Mouse (Mus musculus): Measurements from ENCODE around the gene Zfp524.

Gene Zfp524

GRCm38 (mm10) chr7:5051193-5052192, 37.3 kb downstream of the Zfp524 start, which contains the start of gene Zfp580:
Gene Zfp580, plus strand, starts transcription at chr7:5051538.
- peak; percentile 77 for DNase-seq

GRCm38 (mm10) chr7:5052438-5052837, 38.2 kb downstream of the Zfp524 start:
- no peak for DNase-seq

GRCm38 (mm10) chr7:5052931-5053343, 38.7 kb downstream of the Zfp524 start:
- DNase-seq: no peak

GRCm38 (mm10) chr7:5053456-5054179, 39.4 kb downstream of the Zfp524 start:
- no peak for DNase-seq

- DNase-seq: peak; percentile 67
Observed at GRCm38 (mm10) chr7:5056651-5057263, 42.5 kb downstream of the Zfp524 start.

GRCm38 (mm10) chr7:5057381-5057780, 43.2 kb downstream of the Zfp524 start:
- DNase-seq: no peak

- peak; percentile 25 for DNase-seq
Observed at GRCm38 (mm10) chr7:5057804-5058203, 43.6 kb downstream of the Zfp524 start.

GRCm38 (mm10) chr7:5058631-5059030, 44.4 kb downstream of the Zfp524 start:
- DNase-seq: no peak

- no peak for DNase-seq
Observed at GRCm38 (mm10) chr7:5059421-5059820, 45.2 kb downstream of the Zfp524 start.

- DNase-seq: peak; percentile 81
Observed at GRCm38 (mm10) chr7:5060239-5060731, 46.1 kb downstream of the Zfp524 start.

GRCm38 (mm10) chr7:5060944-5061773, 46.9 kb downstream of the Zfp524 start:
- peak; percentile 98 for DNase-seq

GRCm38 (mm10) chr7:5061774-5062359, 47.7 kb downstream of the Zfp524 start, which contains the start of gene U2af2:
Gene U2af2, plus strand, starts transcription at chr7:5062143.
- DNase-seq: peak; percentile 94

- no peak for DNase-seq
Observed at GRCm38 (mm10) chr7:5062360-5063001, 48.3 kb downstream of the Zfp524 start.

GRCm38 (mm10) chr7:5064886-5065285, 50.7 kb downstream of the Zfp524 start:
- DNase-seq: no peak
